Mouse (Mus musculus): Measurements from ENCODE around the gene Nat10.
A peak's percentile ranks its signal among the peaks of the same experiment; 100 is the strongest.

The Nat10 gene

DNA sequence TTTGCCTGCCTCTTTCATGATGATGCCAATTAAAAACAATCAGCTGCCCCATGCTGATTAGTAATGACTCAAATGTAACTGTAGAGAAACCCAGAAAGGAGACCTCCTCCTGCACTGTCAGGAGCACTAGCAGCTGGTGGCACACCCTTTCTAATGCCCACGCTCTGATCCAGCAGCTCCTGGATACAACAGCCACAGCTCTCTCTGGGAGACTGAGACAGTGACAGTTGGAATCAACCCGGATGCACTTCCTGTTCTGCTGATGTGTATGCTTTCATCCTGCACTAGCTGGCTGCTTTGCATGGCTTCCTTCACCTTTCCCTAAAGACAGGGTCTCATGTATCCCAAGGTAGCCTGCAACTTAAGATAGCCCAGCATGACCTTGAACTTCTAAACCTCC lies 15.0 kb downstream of the Nat10 start:
- no peak for DNase-seq (ENCODE audit: low spot score in 2 of 2)

GRCm38 (mm10) chr2:103745481-103745880 lies 15.6 kb downstream of the Nat10 start:
- DNase-seq (ENCODE audit: low spot score in 2 of 2) = no peak

GRCm38 (mm10) chr2:103743988-103744387 lies 17.1 kb downstream of the Nat10 start:
- DNase-seq (ENCODE audit: low spot score in 2 of 2) = peak in 1 of 2 experiments; percentile 44

- DNase-seq (ENCODE audit: low spot score in 2 of 2) = no peak
Observed at GRCm38 (mm10) chr2:103743536-103743935, 17.5 kb downstream of the Nat10 start.

GRCm38 (mm10) chr2:103742821-103743220 lies 18.2 kb downstream of the Nat10 start:
- DNase-seq (ENCODE audit: low spot score in 2 of 2) = no peak

DNA sequence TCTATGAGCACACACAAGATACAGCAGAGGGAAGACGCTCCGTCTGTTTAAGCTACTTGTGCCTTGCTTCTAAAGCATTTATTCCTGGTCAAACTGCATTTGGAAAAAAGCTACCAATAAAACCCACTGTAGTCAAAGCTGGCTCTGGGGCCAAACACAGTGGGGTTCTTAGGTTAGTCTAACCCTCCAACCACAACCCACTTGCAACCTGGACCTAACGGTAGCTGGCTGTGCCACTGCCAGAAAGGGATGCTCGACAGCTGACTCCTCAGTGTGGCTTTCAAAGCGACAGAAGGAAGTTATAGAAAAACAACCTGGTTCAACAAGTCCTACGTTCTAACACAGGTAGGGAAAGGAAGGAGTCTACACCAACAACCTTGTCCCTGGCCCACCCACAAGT lies 29.6 kb downstream of the Nat10 start:
- DNase-seq (ENCODE audit: low spot score in 2 of 2) = no peak

- peak; percentile 49 to 50 for DNase-seq (ENCODE audit: low spot score in 2 of 2)
Observed at GRCm38 (mm10) chr2:103730999-103731398, 30.1 kb downstream of the Nat10 start.

GRCm38 (mm10) chr2:103728027-103728540 lies 33.0 kb downstream of the Nat10 start:
- no peak for DNase-seq (ENCODE audit: low spot score in 2 of 2)

DNA sequence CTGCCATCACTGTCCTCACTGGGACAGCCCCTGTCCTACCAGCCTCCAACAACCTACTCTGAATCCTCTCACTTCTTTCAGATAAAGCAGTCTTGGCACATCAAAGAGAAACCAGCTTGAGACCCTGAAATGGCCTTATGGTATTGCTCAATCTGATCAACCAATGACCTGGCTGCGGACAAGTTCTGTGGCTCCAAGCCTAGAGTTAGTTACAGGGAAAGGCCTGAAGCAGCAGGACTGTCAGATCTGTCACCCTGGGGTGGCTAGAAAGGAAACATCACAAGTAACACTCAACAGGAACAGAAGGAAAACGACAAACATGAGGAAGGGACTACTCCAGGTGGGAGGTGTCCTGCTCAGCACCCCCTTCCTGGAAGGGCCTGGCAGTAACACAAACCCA lies 36.5 kb downstream of the Nat10 start:
- DNase-seq (ENCODE audit: low spot score in 2 of 2) = no peak

DNA sequence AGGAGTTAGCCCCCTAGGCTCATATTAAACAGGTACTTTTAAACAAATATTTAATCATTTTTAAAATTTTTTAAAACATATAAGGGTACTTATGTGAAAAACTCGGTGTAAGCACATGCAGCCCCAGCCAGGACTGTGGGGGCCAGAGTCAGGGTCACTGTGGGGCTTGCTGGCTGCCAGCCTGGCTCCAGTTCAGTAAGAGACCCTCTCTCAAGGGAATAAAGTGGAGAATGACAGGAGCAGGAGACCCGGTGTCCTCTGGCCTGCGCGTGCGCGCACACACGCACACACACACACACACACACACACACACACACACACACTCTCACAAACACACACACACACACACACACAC lies 41.8 kb downstream of the Nat10 start:
- DNase-seq (ENCODE audit: low spot score in 2 of 2) = no peak

- DNase-seq (ENCODE audit: low spot score in 2 of 2) = peak; percentile 59 to 75
Observed at GRCm38 (mm10) chr2:103718594-103719291, 42.3 kb downstream of the Nat10 start.

DNA sequence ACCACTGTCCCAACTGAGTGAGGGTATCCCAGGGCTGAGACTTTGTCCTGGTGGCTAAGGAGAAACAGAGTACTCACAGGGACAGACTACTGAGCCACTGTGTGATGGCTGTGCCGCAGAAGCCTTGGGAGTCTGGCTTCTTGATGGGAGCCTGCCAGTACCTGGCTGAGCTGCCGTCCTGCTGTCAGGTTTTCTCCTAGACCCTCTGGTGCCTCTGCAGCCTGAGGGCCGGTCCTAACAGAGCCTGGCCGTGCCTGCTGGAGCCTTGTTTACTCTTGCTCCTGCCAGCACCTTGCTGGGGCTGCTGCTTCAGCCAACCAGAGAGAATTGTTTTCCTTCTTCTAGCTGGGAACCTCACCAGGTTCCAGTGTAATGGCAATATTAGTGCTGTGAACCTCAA lies 46.7 kb downstream of the Nat10 start:
- no peak for DNase-seq (ENCODE audit: low spot score in 2 of 2)

DNA sequence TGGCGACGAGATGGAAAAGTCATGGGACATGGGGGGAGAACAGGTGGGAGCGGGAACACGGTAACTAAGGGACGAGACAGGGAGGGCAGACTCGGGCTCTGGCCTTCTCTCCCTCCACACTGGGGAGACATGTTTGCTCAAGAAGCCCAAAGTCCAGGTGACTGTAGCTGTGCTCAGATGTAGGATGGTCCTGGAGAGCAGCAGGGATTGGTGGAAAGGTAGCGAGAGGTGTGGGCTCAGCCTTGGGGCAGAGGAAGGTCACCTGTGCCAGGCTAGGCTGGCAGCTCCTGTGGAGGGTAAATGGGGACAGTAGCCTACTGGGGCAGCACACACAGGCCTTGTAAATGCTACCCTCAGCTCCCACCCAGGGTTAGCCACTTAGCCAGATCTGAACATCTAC lies 47.2 kb downstream of the Nat10 start:
- DNase-seq (ENCODE audit: low spot score in 2 of 2) = no peak

DNA sequence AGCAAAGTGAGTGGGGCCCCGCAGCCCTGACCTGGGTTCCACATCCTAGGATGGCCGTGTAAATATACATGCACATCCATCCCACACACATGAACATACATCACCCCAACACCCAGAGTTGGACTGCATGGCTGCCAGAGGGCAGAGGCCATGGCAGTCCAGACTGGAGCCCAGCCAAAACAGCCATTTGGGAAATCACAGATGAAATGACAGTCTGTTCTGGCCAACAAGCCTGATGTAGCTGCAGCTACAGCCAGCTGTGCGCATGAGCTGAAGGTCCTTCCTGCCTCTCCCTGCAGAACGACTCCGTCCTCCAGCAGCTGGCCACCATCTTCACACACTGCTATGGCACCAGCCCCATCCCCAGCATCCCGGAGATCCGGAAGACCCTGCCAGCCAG lies 50.2 kb downstream of the Nat10 start:
- no peak for DNase-seq (ENCODE audit: low spot score in 2 of 2)

GRCm38 (mm10) chr2:103707056-103707776 lies 53.9 kb downstream of the Nat10 start:
- no peak for DNase-seq (ENCODE audit: low spot score in 2 of 2)

DNA sequence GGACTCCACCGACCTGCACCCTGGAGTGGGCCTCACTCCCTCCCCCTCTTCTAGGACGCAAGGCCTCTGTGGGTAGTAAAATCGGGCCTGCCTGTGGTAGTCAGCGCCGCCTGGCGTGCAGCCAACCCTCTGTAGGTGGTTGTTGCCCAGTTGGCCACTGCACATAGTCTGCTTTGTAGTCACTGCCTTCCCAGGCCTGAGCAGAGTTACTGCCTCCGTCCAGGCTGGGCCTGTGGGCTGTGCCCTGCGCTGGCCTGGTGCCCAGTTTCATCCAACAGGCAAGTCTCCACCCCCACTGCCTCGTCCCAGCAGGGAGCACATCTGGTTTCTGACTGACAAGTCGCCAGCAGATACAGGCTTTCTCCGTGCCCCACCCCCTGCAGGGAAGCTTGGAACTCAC lies 54.8 kb downstream of the Nat10 start:
- peak; percentile 51 to 67 for DNase-seq (ENCODE audit: low spot score in 2 of 2)

DNA sequence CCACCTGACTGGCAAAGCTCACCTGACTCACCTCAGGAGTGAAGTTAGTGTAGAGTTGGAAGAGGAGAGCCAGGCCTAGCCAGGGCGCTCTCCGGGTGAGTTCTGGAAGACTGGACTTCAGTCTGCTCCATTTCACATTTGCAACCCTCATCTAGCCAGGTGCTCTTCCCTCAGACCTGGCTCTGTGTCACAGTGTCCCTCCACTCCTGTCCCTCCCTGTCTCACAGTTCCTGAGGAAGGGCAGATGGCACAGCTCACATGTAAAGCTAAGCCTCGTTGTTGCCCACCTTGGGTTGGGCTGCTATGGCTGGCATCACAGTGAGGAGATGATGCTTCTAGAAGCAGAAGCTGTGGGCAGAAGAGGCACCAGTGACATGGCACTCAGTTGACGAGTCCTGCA lies 55.2 kb downstream of the Nat10 start:
- no peak for DNase-seq (ENCODE audit: low spot score in 2 of 2)

DNA sequence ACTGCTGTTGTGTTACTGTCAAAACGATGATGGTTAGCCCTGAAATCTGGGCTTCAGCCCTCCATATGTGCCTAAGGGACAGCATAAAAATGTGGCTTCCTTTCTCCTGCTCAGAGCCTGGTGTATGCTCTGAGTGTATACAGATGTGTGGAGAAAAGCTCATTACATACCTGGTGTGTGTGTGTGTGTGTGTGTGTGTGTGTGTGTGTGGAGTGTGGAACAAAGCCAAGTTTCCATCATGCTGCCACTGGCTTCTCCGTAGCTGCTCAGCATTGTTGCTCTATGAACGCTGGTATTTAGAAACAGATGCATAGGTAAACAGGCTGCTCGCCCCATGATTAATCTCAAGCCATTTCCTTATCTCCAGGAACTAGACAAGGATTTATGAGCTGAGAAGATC lies 57.2 kb downstream of the Nat10 start:
- no peak for DNase-seq (ENCODE audit: low spot score in 2 of 2)

DNA sequence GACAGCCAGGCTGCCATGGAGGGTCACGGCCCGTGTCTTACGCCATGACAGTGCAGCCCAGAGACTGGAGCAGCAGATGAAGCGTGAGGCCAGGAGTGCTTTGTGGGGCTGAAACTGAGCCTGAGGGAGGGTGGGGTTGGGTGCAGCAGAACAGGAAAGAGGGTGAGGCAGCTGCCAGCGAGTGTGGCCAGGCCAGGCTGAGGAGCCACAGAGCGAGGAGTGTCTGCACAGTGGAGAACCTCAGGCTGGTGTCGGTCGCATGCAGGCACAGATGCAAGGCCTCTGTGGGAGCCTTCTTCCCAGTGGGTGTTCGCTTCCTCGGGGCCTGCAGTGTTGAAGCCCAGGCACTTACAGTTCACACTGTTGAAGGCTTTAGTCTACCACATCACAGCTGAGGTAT lies 57.7 kb downstream of the Nat10 start:
- no peak for DNase-seq (ENCODE audit: low spot score in 2 of 2)

DNA sequence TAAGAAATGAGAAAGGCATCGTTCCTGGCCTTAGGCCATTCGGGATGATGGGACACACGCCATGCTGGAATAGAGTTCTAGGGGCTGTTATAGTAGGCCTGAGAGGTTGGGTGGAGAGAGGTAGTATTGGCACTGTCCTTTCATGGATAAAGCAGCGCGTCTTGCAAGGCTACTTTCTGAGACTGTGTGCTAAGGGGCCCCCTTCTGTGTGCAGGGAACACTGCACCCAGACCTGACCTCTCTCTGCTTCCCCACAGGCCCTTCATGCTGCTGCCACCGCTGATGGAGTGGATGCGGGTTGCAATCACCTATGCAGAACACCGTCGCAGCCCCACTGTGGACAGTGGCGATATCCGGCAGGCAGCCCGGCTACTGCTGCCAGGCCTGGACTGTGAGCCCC lies 60.6 kb downstream of the Nat10 start:
- no peak for DNase-seq (ENCODE audit: low spot score in 2 of 2)

- no peak for DNase-seq (ENCODE audit: low spot score in 2 of 2)
Observed at GRCm38 (mm10) chr2:103696177-103696576, 64.9 kb downstream of the Nat10 start.

- no peak for DNase-seq (ENCODE audit: low spot score in 2 of 2)
Observed at GRCm38 (mm10) chr2:103694777-103695563, 66.1 kb downstream of the Nat10 start.

GRCm38 (mm10) chr2:103692810-103693209 lies 68.3 kb downstream of the Nat10 start:
- DNase-seq (ENCODE audit: low spot score in 2 of 2) = no peak
